Mouse (Mus musculus): ENCODE measurements around the gene Zfp335.

The Zfp335 gene

DNA sequence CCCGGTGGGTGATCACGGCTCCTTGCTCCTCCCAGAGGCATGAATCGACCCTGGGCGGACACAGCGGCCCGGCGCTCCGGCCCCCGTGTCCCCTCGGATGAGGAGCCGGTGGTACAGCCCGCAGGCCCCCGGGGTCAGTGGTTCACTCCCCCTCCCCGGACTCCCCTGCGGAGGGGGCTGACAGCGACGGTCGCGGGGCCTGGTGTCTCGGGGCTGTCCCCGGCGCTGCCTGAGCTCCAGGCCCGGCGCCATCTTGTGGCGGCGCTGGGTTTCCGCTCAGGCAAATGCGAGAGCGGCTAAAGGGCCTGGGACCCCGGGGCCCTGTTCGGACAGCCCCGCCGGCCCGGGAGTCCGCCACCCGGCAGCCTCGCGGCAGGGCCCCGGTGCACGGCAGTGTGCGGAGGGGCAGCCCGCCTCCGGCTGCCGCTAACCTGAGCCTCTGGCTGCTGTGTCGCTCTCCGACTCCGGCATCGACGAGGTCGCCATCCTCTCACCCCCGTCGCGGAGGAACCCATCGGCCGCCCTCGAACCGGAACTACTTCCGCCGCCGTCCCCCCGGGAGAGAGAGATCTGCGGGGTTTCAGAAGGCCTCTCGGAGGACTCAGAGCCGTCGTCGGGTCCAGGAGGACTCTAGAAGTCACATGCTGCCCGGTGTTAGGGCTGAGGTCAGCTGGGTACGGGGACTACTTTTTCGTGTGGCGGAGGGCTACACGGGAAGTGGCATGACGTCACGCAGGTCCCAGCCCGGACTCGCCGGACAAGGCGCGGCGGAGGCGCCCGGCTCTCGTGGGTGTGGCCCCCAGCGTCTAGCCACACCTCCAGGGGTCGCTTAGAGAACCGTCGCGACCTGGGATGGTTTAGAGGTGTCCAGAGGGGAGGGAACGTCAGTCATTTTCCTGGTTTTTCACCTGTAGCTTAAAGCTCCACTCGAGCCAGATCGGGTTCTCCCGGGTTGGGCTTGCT is at the start of gene Zfp335:
Zfp335 (minus strand) TSS at position 672 of the 963 bp plus-strand sequence.
- peak; percentile 93 for DNase-seq

DNA sequence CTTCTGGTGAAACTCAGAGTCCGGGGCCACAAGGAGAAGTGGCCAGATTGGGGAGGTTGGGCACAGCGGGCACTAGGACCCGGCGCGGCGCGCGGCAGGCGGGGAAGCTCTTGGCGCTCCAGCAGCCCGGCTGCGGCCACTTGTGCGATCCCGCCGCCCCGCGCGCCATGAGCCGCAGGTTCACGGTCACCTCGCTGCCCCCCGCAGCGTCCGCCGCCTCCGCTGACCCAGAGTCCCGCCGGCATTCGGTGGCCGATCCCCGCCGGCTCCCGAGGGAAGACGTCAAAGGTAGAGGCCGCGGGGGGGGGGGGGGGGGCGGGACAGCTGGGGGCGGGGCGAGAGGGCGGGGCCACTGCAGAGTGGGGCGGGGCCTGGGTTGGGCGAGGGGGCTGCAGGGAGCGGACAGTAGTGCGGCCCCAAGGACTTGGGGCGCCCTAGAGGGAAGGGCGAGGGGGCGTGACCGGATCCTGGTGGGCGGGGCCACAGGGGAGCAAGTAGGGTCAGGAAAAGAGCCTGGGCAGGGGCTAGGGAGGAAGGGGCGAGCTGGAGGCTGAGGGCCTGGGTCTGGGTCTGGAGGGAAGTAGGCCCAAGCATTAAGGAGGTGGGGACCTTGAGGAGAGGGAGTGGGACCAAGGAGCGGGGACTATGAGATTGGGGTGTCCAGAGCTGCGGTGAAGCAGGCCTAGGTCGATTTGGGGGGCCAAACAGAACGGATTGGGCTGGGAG is 49.3 kb upstream of the Zfp335 start, which contains the start of gene Slc12a5:
Slc12a5 (plus strand) TSS at position 87 of the 726 bp plus-strand sequence.
- peak; percentile 61 for DNase-seq

DNA sequence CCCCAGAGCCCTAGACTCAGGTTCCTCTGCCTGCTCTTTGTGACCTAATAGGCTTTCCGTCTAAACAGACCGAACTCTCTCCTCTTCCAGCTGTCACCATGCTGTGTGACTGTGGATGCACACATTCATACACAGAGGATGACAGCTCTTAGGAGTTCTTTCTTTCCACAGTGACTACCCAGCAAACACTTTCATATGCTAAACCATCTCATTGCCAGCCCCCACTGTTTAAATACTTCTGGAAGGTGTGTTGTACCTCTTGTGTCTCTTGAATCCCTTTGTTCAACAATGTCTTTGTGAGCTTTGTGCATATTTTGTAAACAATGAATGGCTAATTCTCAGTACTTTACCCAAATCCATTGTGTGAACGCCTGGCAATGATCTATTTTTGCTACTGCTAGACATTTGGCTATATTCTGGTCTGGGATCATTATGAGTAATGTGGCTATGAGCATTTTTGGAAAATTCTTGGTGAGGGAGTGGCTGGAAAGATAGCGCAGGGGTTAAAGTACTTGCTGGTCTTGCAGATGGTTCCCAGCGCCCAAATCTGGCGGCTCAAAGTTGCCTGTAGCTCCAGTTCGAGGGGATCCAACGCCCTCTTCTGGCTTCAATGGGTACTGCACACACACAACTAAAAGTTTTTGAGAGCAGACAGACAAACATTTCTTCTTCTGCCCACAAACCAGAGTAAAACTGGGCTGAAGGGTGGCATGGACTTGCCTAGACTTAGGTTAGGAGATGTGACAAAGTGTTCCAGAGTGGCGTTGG is 46.2 kb upstream of the Zfp335 start:
- DNase-seq: no peak

DNA sequence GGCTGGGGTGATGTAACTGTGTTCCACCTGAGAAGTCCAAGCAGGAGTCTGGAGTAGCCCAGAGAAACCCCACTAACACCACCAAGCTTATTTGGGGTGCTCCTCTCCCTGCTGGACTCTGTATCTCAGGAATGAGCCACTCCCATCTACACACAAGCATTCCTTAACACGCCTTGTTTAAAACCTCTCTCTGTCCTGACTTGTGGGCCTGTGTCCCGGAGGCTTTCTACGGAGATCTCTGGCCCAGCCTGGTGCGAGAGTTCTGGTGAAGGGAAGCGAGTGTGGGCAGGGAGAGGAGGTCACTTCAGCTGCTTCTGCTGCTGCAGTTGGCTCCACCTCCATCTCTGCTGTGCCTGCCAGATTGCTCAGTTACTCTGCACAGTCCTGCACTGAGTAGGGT is 44.6 kb upstream of the Zfp335 start:
- DNase-seq: no peak

DNA sequence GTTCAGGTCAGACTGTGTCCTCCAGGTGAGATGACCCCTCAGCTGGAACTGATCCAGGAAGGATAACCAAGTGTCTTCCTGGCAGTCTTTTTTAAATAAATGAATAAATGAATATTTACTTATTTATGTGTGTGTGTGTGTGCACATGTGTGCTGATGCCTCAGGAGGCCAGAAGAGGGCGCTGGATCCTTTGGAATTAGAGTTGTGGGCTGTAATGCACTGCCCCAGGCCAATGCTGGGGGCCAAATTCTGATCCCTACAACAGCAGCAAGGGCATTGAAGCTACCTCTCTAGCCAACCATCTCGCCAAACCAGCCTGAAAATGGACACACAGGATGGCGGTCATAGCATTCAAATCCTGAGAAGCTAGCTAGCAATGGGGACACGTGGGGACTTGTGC is 44.2 kb upstream of the Zfp335 start:
- DNase-seq: no peak

DNA sequence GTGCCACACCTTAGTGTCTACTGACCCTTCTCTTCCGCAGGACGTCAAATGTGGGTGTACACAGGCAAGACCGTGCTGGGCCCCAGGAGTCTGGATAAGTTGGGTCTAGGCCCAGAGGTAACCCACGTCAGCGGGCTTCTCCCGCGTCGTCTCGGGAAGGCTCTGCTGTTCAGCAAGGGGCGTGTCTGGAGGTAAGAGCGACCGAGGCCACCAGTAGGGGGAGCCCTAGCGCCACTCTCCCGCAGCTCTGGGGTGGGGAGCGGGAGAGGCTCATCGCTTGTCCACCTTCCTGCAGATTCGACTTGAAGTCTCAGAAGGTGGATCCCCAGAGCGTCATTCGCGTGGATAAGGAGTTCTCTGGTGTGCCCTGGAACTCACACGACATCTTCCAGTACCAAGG is 41.7 kb upstream of the Zfp335 start:
- DNase-seq: peak; percentile 91

DNA sequence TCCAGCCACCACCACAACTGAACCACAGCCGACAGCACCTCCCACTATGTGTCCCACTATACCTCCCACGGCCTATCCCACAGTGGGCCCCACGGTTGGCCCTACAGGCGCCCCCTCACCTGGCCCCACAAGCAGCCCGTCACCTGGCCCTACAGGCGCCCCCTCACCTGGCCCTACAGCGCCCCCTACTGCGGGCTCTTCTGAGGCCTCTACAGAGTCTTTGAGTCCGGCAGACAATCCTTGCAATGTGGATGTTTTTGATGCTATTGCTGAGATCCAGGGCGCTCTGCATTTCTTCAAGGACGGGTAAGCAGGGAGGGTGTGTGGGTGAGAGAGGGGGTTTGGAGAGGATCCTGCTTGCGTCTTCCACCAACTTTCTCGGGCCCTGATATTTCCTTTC is 40.9 kb upstream of the Zfp335 start:
- peak; percentile 66 for DNase-seq

DNA sequence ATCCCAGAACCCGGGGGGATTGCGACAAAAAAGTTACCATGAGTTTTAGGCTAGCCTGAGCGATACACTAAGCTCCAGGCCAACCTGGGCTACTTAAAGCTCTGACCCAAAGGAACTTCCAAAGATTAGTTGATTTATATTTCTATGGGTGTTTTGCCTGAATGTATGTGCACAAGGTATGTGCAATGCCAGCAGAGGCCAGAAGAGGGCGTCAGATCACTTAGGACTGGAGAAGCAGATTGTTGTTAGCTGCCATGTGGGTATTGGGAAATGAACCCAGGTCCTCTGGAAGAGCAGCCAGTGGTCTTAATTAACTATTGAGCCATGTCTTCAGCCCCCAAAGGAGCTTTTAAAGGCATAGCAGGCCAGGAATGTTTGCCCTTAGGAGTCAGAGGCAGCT is 40.2 kb upstream of the Zfp335 start:
- no peak for DNase-seq

DNA sequence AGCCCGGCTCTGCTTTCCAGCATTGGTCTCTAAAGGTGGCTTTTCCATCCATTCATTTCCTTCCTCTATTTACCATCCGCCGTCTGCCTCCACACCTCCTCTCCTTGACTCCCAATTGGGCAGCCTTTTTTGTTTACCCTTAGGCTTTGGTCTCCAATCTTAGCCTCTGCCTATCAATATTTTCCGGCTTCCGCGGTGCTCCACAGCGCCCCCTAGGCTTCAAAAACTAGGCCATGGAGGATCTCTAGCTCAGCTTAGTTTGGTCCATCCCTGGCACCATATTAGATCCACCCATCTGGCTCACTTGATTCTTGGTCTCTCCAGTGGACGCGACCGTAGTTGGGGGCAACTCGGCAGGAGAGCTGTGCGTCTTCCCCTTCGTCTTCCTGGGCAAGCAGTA is 38.9 kb upstream of the Zfp335 start:
- peak; percentile 68 for DNase-seq

DNA sequence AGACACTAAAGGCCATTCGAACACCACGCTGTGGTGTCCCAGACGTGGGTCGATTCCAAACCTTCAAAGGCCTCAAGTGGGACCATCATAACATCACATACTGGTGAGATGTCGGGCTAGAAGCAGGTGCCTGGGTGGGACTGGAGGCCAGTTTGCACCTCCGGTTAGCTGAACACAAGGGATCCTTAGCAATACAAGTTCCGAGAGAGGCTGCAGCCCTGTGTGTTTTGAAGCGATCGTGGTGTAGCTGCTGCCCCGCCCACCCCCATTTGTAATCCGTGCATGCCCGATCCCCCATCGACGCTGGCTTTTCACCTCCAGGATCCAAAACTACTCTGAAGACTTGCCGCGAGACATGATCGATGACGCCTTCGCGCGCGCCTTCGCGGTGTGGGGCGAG is 37.4 kb upstream of the Zfp335 start:
- no peak for DNase-seq

DNA sequence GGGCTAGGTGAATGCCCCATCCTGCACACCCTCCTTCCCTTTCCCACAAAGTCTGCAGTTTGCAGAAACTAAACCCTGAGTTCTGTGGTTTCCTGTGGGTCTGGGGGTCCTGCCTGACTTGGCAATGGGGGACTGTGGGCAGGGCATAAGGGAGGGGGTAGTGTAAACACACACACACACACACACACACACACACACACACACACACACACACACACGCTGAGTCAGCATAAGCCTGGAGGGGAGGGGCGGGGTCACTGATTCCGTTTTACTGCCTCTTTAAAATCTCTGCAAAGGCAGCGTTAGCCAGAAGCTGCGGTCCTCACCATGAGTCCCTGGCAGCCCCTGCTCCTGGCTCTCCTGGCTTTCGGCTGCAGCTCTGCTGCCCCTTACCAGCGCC is 36.4 kb upstream of the Zfp335 start:
- DNase-seq: no peak

DNA sequence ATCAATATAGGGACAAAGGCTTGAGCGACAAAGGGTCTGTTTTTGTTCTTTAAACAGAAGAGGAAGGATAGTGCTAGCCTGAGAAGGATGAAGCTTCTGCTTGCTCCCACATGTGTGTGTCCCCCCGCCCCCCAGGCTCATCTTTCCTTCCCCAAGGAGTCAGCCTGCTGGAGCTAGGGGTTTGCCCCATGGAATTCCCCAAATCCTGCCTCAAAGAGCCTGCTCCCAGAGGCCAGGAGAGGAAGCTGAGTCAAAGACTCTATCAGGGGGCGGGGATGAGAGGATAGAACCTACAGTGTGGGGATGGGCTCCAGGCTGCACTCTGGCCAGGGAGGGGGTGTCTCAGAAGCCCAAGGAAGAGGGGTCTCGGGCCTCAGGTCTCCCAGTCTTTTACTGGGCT is 35.9 kb upstream of the Zfp335 start:
- no peak for DNase-seq

DNA sequence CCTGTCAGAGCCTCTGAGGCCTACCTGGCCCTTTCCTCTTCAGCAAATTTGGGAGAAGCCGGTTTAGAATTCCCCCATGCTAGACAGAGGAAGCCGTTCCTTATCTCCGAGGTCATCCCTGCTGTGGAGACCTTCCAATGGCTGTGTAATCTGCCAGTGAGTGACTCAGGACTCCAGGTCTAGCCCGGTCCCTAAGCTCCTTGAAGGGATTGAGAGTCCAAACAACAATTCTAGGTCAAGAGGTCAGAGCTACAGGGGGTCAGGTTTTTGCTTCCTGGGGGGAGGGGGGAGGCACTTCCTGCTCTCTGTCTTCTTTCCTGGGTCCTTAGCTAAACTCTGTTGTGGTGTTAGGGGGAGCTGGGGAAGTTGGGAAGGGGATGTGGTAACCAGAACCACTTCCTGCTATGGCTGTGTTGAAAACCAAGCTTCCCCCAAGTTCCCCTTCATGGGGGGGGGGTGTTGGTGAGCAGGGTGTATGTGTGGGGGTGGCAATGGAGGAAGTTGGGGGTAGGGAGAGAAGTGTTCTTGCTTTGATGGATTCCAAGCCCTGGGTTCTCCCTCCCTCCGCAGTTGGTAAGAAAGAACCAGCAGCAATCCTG is 31.2 kb upstream of the Zfp335 start:
- peak; percentile 59 for DNase-seq

DNA sequence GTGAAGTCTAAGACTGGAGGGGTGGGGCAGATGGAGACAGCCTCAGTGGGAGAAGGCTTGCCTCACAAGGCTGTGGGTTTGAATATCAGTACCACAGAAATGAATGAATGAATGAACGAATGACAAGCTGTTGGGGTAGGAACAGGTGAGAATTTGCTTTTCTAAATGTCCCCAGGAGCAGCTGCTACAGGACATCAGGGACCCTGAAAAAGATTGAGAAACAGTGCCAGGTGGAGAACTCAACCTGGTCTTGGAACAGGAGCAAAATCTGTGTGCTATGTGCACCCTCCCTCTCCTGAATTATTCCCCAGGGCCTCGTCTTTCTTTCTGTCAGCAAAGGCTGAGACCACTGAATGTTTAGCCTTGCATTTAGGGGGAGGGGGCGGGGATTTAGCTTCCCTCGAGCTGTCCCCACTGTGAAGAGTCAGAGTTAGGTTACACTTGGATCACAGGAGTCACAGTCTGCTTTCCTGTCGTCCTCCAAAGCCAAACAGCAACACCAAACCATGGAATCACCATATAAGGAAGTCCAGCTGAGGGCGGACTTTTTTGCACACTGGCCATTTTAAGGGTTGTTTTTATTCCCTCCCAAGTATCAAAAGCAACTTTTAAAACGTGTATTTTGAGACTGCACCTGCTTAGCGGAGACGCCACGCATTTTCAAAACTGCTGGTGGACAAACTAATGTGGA is 28.7 kb upstream of the Zfp335 start, which contains the start of gene Mmp9:
Mmp9 (plus strand) TSS at position 641 of the 691 bp plus-strand sequence.
- DNase-seq: no peak

DNA sequence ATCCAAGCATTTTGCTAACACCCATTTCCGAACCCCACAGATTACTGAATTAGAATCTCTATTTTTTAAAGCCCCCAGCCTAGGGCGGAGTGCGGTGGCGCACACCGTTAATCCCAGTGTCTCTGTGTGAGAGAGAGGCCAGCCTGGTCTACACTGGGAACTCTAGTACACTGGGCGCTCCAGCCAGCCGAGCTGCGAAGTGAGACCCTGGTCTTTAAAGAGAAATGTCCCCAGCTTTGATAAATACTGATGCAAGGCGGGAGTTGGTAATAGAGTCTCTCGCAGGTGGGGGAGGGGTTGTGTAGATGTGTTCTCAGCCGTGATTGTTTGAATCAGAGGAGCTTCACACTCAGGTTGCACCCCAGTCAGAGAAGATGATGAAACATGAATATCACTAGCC is 27.5 kb upstream of the Zfp335 start:
- DNase-seq: no peak

DNA sequence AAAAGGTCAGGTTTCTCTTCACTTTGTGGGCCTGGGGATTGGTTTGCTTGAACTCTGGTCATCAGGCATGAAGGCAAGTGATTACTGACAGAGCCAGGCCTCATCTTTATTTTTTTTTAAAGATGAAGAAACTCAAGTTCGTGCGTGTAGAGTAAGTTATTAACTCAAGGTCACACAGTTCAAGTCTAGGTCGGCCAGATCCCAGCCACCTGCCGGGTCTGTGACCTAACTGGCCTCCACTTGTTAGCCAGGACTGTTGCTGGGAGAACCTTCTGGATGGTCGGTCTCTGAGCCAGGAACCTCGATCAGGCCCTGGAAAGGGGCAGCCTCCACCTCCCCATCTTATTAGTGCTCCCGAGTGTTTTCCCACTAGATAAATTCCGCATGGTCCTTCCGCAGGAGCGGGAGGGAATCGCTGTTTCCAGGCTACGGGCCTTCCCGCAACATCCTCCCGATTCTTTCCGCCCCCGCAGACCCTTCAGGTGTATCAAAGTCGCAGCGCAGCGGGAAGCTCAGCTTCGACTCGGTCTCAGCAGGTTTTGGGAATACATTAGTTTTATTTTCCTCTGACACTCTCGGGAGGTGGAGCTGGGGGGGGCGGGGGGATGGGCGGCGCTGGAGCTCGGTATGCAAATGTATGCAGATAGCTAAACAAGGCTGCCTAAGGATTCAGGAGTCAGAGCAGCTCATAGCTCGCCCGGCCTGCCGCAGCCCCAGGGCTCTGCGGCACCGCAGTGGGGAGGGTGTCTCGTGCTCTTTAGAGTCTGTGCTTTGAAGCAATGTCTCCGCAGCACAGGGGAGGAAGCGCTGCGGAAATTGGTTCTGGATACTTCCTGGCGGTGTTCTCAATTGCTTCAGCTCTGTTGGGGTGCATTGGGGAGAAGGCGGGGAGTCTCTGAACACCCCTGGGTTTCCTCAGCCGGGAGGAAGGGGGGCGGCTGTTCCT is 26.9 kb upstream of the Zfp335 start:
- peak; percentile 74 for DNase-seq

DNA sequence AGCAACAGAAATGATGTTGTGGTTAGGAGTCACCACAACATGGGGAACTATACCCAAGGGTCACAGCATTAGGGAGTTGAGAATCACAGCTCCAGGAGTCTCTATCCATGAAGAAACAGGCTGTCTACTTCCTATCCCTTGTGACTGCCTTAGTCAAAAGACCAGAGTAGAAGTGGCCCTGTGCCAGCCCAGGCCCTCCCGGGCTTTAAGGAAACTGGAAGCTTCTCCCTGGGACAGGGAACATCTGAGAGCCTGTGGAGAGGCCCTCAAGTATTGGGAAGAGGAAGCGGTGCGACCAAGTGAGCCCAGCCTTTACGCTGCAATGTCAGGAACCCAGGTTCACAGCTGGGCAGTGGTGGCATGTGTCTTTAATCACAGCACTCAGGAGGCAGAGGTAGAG is 24.4 kb upstream of the Zfp335 start:
- no peak for DNase-seq

DNA sequence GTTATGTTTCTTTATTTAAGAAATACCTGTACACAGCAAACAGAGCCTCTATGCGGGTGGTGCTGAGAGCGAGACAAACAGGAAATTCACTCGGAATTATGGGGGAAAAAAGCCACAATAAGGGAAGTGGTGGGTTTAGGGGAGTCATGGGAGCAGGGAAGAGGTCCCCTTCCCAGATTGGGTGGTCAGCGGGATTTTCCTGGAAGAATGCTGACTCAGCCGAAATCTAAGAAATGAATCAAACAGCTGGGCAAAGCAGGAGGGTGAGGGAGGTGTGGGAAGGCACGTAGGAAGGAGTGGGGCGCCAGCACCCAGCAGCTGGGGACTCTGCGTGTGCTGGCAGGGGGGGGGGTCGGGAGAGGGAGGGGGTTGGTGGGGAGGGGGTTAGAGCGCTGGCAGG is 22.0 kb upstream of the Zfp335 start:
- no peak for DNase-seq

DNA sequence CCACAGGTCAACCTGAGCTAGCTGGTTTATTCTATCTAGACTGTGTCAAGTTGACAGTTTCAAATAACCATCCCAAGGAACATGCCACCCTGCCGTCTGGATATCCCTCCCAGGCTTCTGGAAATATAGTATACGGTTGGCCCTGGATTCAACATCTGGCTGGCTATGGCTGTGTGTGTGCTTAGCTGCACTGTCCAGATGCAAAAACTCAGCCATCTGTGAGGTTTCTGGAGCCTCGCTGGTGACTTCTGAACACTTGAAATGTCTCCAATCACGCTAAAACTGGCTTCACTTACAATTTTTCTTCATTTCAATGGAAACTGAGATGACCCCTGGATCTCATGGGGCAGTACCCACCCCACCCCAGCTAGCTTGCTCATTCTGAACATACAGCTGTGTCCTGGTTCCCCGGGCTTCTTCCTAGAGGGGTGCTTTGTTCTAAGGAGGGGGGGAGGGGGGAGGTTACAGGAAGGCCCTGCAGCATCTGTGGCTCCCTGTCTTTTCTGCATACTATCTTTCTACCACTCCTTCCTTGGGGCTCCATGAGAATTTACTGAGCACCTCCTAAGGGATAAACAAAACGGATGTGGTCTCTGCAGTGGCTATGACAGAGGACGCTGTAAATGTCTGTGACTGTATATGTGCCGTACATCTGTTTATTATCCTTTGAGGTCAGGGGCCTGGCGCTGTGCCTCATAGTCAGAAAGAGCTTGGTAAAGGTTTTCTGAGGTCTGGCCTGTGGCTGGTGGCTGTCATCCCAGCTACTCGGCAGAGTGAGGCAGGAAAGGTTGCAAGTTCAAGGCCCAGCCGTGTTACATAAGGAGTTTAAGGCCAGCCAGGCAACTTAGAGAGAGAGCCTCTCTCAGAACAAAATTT is 19.4 kb upstream of the Zfp335 start:
- no peak for DNase-seq

Measured in thymus, postnatal 4 days (tissue).